Mouse (Mus musculus): Measurements from ENCODE around the gene Il9r. TPM values are rescaled to one million over a fixed set of nuclear protein-coding genes. Genes with fewer than 3 reads are reported as not detected.
A peak's percentile ranks its signal among the peaks of the same experiment; 100 is the strongest.

Gene Il9r
- polyA plus RNA-seq, 1 experiment from 2014 or later, result 0.09 TPM

- Histone ChIP-seq H3K4me1 (no peaks in the 10 kb centered on the region), H3K9ac (no peak overlapping the region), H3K4me3 (replicated peaks) (no peak overlapping the region), H3K27ac (no peak overlapping the region), H3K9me3 (no peaks in the 10 kb centered on the region), H3K27me3 (replicated peaks) (no peaks in the 10 kb centered on the region), H3K36me3 (no peaks in the 10 kb centered on the region), H3K4me2 (no peak overlapping the region)
- 90% methylated on average over 5 of the region's 5 CpGs for WGBS
- no peak for ATAC-seq (ENCODE audit: insufficient read depth, low FRiP score, low read depth)
Measured at GRCm38 (mm10) chr11:32151243-32151642, 48.8 kb downstream of the Il9r start.

DNA sequence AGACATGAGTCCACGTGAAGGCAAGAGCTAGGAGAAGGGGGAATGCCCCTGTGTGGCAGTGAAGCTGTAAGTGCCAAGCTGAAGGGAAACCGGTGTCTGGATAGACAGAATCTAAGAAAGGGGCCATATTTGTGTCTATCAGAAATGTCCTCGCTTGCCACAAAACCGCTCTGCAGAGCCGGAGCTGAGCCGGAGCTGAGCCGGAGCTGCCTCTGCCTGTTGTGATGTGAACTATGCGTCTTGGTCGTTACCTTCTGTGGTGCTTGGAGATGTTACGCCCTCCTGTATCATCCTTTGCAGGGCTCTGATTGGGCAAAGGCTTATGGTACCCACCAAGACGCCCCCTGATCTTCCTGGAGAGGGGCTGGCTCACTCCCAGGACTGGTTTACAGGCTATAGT lies 50.5 kb downstream of the Il9r start:
- Histone ChIP-seq H3K27ac (no peak overlapping the region), H3K27me3 (replicated peaks) (no peaks in the 10 kb centered on the region), H3K4me3 (replicated peaks) (no peak overlapping the region), H3K4me1 (no peaks in the 10 kb centered on the region), H3K9ac (no peak overlapping the region), H3K36me3 (no peaks in the 10 kb centered on the region), H3K4me2 (no peak overlapping the region), H3K9me3 (no peaks in the 10 kb centered on the region)
- no peak for ATAC-seq (ENCODE audit: insufficient read depth, low FRiP score, low read depth)
- WGBS, result 77% methylated on average over 11 of the region's 11 CpGs

DNA sequence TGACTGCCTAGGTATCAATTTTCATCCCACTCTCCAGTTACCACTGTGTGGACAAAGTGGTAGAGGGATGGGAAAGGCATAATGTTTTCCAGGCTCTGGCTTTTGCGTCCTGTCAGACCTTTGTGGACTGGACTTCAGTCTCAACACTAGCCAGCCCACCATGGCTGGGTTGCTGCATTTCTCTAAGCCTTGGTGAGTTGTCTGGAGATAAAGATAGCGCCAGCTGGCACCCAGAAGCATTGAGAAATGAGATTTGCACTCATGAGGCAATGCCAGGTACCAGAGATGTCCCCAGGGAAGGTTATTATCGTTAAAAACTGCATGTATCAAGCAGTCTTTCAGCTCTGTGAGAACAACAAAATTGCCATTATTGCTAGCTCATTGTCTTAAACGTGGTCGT lies 57.3 kb downstream of the Il9r start:
- ATAC-seq (ENCODE audit: insufficient read depth, low FRiP score, low read depth), result no peak
- Histone ChIP-seq H3K27me3 (replicated peaks) (no peaks in the 10 kb centered on the region), H3K9me3 (no peaks in the 10 kb centered on the region), H3K4me2 (no peak overlapping the region), H3K4me3 (replicated peaks) (no peak overlapping the region), H3K9ac (no peak overlapping the region), H3K4me1 (no peaks in the 10 kb centered on the region), H3K27ac (no peak overlapping the region), H3K36me3 (no peaks in the 10 kb centered on the region)
- 74% methylated on average over 5 of the region's 5 CpGs for WGBS

GRCm38 (mm10) chr11:32141627-32142586 lies 58.2 kb downstream of the Il9r start:
- ATAC-seq (ENCODE audit: insufficient read depth, low FRiP score, low read depth), result no peak
- Histone ChIP-seq H3K36me3 (no peaks in the 10 kb centered on the region), H3K4me3 (replicated peaks) (no peak overlapping the region), H3K9me3 (no peaks in the 10 kb centered on the region), H3K27ac (no peak overlapping the region), H3K27me3 (replicated peaks) (no peaks in the 10 kb centered on the region), H3K4me2 (no peak overlapping the region), H3K9ac (no peak overlapping the region), H3K4me1 (no peaks in the 10 kb centered on the region)
- WGBS, result 70% methylated on average over 15 of the region's 15 CpGs

- H3K4me3 ChIP-seq (replicated peaks), result no peak overlapping the region
- WGBS, result 25% methylated on average over 2 of the region's 2 CpGs
- H3K27me3 ChIP-seq (replicated peaks), result no peaks in the 10 kb centered on the region
Measured at GRCm38 (mm10) chr11:32141034-32141433, 59.0 kb downstream of the Il9r start.

DNA sequence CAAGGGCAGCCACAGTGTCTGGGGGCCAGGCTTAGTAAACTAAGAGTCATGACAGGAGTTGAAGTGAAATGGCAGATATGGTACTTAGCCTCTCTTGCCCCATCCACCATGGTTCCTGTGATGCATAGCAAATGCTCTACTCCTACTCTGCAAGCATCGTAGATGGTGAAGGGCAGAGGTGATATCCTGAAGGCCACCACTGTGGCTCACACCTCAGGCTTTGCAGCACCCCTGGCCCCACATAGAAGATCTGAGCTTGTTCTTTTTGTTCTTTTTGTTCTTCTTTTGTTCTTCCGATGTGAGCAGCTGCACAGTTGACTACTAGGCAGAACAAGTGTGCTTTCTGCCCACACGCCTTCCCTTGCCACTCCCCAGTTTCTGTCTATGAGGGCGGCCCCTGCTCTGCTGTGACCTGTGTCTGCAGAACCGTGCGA lies 60.5 kb downstream of the Il9r start:
- Histone ChIP-seq H3K4me3 (replicated peaks) (no peak overlapping the region), H3K4me2 (no peak overlapping the region), H3K4me1 (no peaks in the 10 kb centered on the region), H3K27ac (no peak overlapping the region), H3K27me3 (replicated peaks) (no peaks in the 10 kb centered on the region), H3K9me3 (no peaks in the 10 kb centered on the region), H3K9ac (no peak overlapping the region), H3K36me3 (no peaks in the 10 kb centered on the region)
- no peak for ATAC-seq (ENCODE audit: insufficient read depth, low FRiP score, low read depth)
- WGBS, result 68% methylated on average over 6 of the region's 6 CpGs

More at GRCm38 (mm10) chr11:32141034-32141433, 59.0 kb downstream of the Il9r start:
- Histone ChIP-seq H3K9ac (no peak overlapping the region), H3K4me1 (no peaks in the 10 kb centered on the region), H3K36me3 (no peaks in the 10 kb centered on the region), H3K4me2 (no peak overlapping the region), H3K9me3 (no peaks in the 10 kb centered on the region), H3K27ac (no peak overlapping the region)
- no peak for ATAC-seq (ENCODE audit: insufficient read depth, low FRiP score, low read depth)

DNA sequence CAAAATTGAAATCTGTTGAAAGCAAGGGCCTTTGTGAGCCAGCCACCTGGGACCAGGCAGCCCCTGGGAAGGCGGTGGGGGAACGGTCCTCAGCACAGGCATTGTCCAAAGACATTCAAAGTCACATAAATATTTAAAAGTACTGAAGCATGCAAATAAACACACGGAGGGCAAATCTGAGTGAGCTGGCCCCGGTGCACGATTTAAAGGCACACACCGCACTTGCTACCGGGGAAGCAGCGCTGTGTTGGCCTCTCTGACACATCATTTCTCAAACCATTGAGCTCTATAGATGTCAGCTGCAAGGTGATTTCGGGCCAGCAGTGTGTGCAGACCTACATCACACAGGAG lies 61.5 kb downstream of the Il9r start:
- no peaks in the 10 kb centered on the region for H3K4me1 ChIP-seq
- WGBS, result 23% methylated on average over 9 of the region's 9 CpGs
- H3K27me3 ChIP-seq (replicated peaks), result no peaks in the 10 kb centered on the region
- H3K27ac ChIP-seq, result peak overlapping the region; percentile 38; the same call in 1 of the 2 replicates
- peak overlapping the region; percentile 39 for H3K4me2 ChIP-seq
- H3K4me3 ChIP-seq (replicated peaks), result no peak overlapping the region
- no peaks in the 10 kb centered on the region for H3K36me3 ChIP-seq
- no peaks in the 10 kb centered on the region for H3K9me3 ChIP-seq
- ATAC-seq (ENCODE audit: insufficient read depth, low FRiP score, low read depth), result peak; percentile 76
- no peak overlapping the region for H3K9ac ChIP-seq

GRCm38 (mm10) chr11:32137719-32138613 lies 62.1 kb downstream of the Il9r start:
- no peak overlapping the region for H3K9ac ChIP-seq
- H3K4me3 ChIP-seq (replicated peaks), result no peak overlapping the region
- H3K4me2 ChIP-seq, result peak overlapping the region; percentile 39
- H3K9me3 ChIP-seq, result no peaks in the 10 kb centered on the region
- peak overlapping the region; percentile 44; the same call in 1 of the 2 replicates for H3K27ac ChIP-seq
- H3K36me3 ChIP-seq, result no peaks in the 10 kb centered on the region
- H3K4me1 ChIP-seq, result no peaks in the 10 kb centered on the region
- no peaks in the 10 kb centered on the region for H3K27me3 ChIP-seq (replicated peaks)
- ATAC-seq (ENCODE audit: insufficient read depth, low FRiP score, low read depth), result peak; percentile 81
- WGBS, result 21% methylated on average over 15 of the region's 15 CpGs

Other genes starting within 250 kb of the Il9r start
- not detected in 2 replicates for gene 4930524B15Rik, start 234.7 kb downstream of the Il9r start, polyA plus RNA-seq (2015; fragmentation: Nextera tagmentation; extraction: Ambion mirVana)
- gene Nsg2, start 199.8 kb downstream of the Il9r start, polyA plus RNA-seq (2015; fragmentation: Nextera tagmentation; extraction: Ambion mirVana), result 7.8 and 8.2 TPM in 2 replicates
- 52.6 and 57.5 TPM in 2 replicates for gene Snrnp25, start 5.1 kb upstream of the Il9r start, polyA plus RNA-seq (2015; fragmentation: Nextera tagmentation; extraction: Ambion mirVana)
- gene Rhbdf1, start 22.0 kb upstream of the Il9r start, polyA plus RNA-seq (2015; fragmentation: Nextera tagmentation; extraction: Ambion mirVana), result 57.6 and 63.1 TPM in 2 replicates
- gene Mpg, start 26.2 kb upstream of the Il9r start, polyA plus RNA-seq (2015; fragmentation: Nextera tagmentation; extraction: Ambion mirVana), result 32.7 and 35.8 TPM in 2 replicates
- gene Nprl3, start 67.4 kb upstream of the Il9r start, polyA plus RNA-seq (2015; fragmentation: Nextera tagmentation; extraction: Ambion mirVana), result 35.6 and 39.0 TPM in 2 replicates
- gene Hba-x, start 76.1 kb upstream of the Il9r start, polyA plus RNA-seq (2015; fragmentation: Nextera tagmentation; extraction: Ambion mirVana), result 61.7 and 62.6 TPM in 2 replicates
- 4,810 and 9,460 TPM in 2 replicates for gene Hba-a1, start 83.2 kb upstream of the Il9r start, polyA plus RNA-seq (2015; fragmentation: Nextera tagmentation; extraction: Ambion mirVana)
- 4.5 and 8.8 TPM in 2 replicates for gene Hbq1b, start 86.7 kb upstream of the Il9r start, polyA plus RNA-seq (2015; fragmentation: Nextera tagmentation; extraction: Ambion mirVana)
- gene Hba-a2, start 96.2 kb upstream of the Il9r start, polyA plus RNA-seq (2015; fragmentation: Nextera tagmentation; extraction: Ambion mirVana), result 12,213 and 21,597 TPM in 2 replicates
- gene Hbq1a, start 99.8 kb upstream of the Il9r start, polyA plus RNA-seq (2015; fragmentation: Nextera tagmentation; extraction: Ambion mirVana), result 0.89 and 1.3 TPM in 2 replicates
- 18.6 and 20.3 TPM in 2 replicates for gene Sh3pxd2b, start 147.5 kb upstream of the Il9r start, polyA plus RNA-seq (2015; fragmentation: Nextera tagmentation; extraction: Ambion mirVana)